In genomic region chr9:99397056-99397815, GRCm38 (mm10) we compare ENCODE assay signal across 19 mouse cellular contexts. TPM values are rescaled to one million over a fixed set of nuclear protein-coding genes. Genes with fewer than 3 reads are reported as not detected.
DNase-seq lines count a peak whose midpoint lies in the region; ATAC-seq and TF ChIP-seq lines count a peak whose summit lies in the region.
"Had no signal": no experiment of that assay in that cellular context is flagged by ENCODE, and none has a peak within 500 bp of the region (broad histone marks: within the 10 kb centered on the region; RNA-seq: fewer than 3 reads in every experiment).

No protein-coding gene starts in this region.

- no peaks in the 10 kb centered on the region for H3K9me3 ChIP-seq in liver, embryonic 11.5 days (ENCODE audit: control insufficient read depth, low read length)
- H3K9me3 ChIP-seq: embryonic facial prominence, embryonic 15.5 days; forebrain, embryonic 12.5 days; liver, embryonic 15.5 days; midbrain, embryonic 12.5 days had no signal

- no peak overlapping the region for H3K4me3 ChIP-seq in liver, adult 2 months (ENCODE audit: insufficient read depth, low read depth, low read length)
- H3K4me3 ChIP-seq in liver, embryonic 11.5 days (ENCODE audit: low read depth, low read length), result no peak overlapping the region
- H3K4me3 ChIP-seq: embryonic facial prominence, embryonic 15.5 days; forebrain, embryonic 12.5 days; liver, embryonic 15.5 days; midbrain, embryonic 12.5 days; myocyte had no signal

- no peak for ATAC-seq in liver, embryonic 11.5 days (replicated peaks; ENCODE audit: low FRiP score)
- ATAC-seq in erythroid progenitor cell, adult 5-6 weeks (replicated peaks; ENCODE audit: low FRiP score, poor library complexity, severe bottlenecking), result no peak
- ATAC-seq: Patski had no signal

- no peaks in the 10 kb centered on the region for H3K36me3 ChIP-seq in liver, adult 2 months (ENCODE audit: control insufficient read depth, insufficient read depth, low read length)
- no peaks in the 10 kb centered on the region for H3K36me3 ChIP-seq in liver, embryonic 11.5 days (ENCODE audit: control insufficient read depth, insufficient read depth, low read length)
- H3K36me3 ChIP-seq: liver, embryonic 15.5 days had no signal

- no peak for TF ChIP-seq POLR2A in liver, adult 2 months (IDR thresholded peaks at IDR 0.05; ENCODE audit: extremely low read depth, insufficient read depth, low read length)

- peak; percentile 73 for DNase-seq in gastrocnemius, adult 18-20 months (ENCODE audit: low spot score)
- no peak for DNase-seq in gastrocnemius, postnatal 4 days (ENCODE audit: low spot score in 2 of 2)
- peak; percentile 36 for DNase-seq in liver, adult 2 months (ENCODE audit: extremely low read depth, low read depth, low spot score)
- no peak for DNase-seq in liver, embryonic 11.5 days (ENCODE audit: low spot score)
- DNase-seq in cerebellum, postnatal 36 days, result peak; percentile 37 to 50
- DNase-seq in layer of hippocampus, postnatal 10 days (ENCODE audit: low spot score in 2 of 2), result no peak
- no peak for DNase-seq in urinary bladder, postnatal 4 days (ENCODE audit: low spot score in 2 of 2)
- DNase-seq: kidney, adult 9 months; kidney, postnatal 4 days; thymus, postnatal 36 days had no signal

- no peaks in the 10 kb centered on the region for H3K79me2 ChIP-seq in liver, adult 2 months (ENCODE audit: control insufficient read depth, insufficient read depth, low read length)

- no peaks in the 10 kb centered on the region for H3K27me3 ChIP-seq in liver, adult 2 months (ENCODE audit: control insufficient read depth, insufficient read depth, low read length)
- H3K27me3 ChIP-seq in liver, embryonic 11.5 days (replicated peaks; ENCODE audit: control insufficient read depth, insufficient read depth, low read length), result no peaks in the 10 kb centered on the region
- H3K27me3 ChIP-seq: embryonic facial prominence, embryonic 15.5 days; forebrain, embryonic 12.5 days; liver, embryonic 15.5 days; midbrain, embryonic 12.5 days; Patski had no signal

- H3K9ac ChIP-seq in liver, adult 2 months (ENCODE audit: low read depth, low read length), result no peak overlapping the region
- H3K9ac ChIP-seq in liver, embryonic 11.5 days (ENCODE audit: low read depth, low read length), result no peak overlapping the region
- H3K9ac ChIP-seq: embryonic facial prominence, embryonic 15.5 days; forebrain, embryonic 12.5 days; liver, embryonic 15.5 days; midbrain, embryonic 12.5 days had no signal

- 83% methylated on average over 13 of the region's 13 CpGs for WGBS in liver, adult 2 months
- WGBS in liver, embryonic 11.5 days, result 79% methylated on average over 13 of the region's 13 CpGs

- TF ChIP-seq CTCF in liver, adult 2 months (IDR thresholded peaks at IDR 0.05; ENCODE audit: low read depth, low read length), result no peak

- H3K4me2 ChIP-seq in liver, embryonic 11.5 days, result no peak overlapping the region
- H3K4me2 ChIP-seq: embryonic facial prominence, embryonic 15.5 days; forebrain, embryonic 12.5 days; liver, embryonic 15.5 days; midbrain, embryonic 12.5 days had no signal

- no peaks in the 10 kb centered on the region for H3K4me1 ChIP-seq in liver, adult 2 months (ENCODE audit: control insufficient read depth, insufficient read depth, low read length)
- H3K4me1 ChIP-seq in liver, embryonic 11.5 days (replicated peaks; ENCODE audit: control insufficient read depth, insufficient read depth, low read length), result no peaks in the 10 kb centered on the region; the same call in 1 of the 2 replicates
- H3K4me1 ChIP-seq: forebrain, embryonic 12.5 days; liver, embryonic 15.5 days; midbrain, embryonic 12.5 days had no signal

- no peak overlapping the region for H3K27ac ChIP-seq in liver, adult 2 months (replicated peaks; ENCODE audit: insufficient read depth, low read depth, low read length)
- no peak overlapping the region for H3K27ac ChIP-seq in liver, embryonic 11.5 days (ENCODE audit: low read depth, low read length)
- H3K27ac ChIP-seq: embryonic facial prominence, embryonic 15.5 days; forebrain, embryonic 12.5 days; liver, embryonic 15.5 days; midbrain, embryonic 12.5 days had no signal

RNA-seq across cellular contexts. Expression of gene Esyt3, which starts 38.9 kb away (rescaled TPM):
- total RNA-seq in gastrocnemius, adult 18-20 months (2021), result not detected
- total RNA-seq in gastrocnemius, postnatal 4 days (2021), result under 1 TPM; 0.29 to 0.37 TPM
- total RNA-seq in liver, adult 2 months (2014; rRNA removed), result under 0.01 TPM in 1 of 2 replicates, not detected in the other
- polyA plus RNA-seq in liver, adult 2 months (2012; rRNA removed), result 0.06 and 0.11 TPM in 2 replicates
- polyA plus RNA-seq in liver, embryonic 11.5 days (2014; fragmentation: Nextera tagmentation; extraction: Ambion mirVana), result 0.08 and 0.10 TPM in 2 replicates
- not detected in 2 replicates for total RNA-seq in erythroid progenitor cell, adult 5-6 weeks (2015; ENCODE audit: low replicate concordance)
- not detected in 2 replicates for total RNA-seq in erythroid progenitor cell, adult 5-6 weeks (2017; ENCODE audit: low replicate concordance)
- 1 to 10 TPM; 1.8 TPM for total RNA-seq in layer of hippocampus, postnatal 10 days (2021)

RNA-seq across cellular contexts. Expression of gene Mras, which starts 39.9 kb away (rescaled TPM):
- total RNA-seq in gastrocnemius, adult 18-20 months (2021), result 1 to 10 TPM; 6.4 to 7.8 TPM
- total RNA-seq in gastrocnemius, postnatal 4 days (2021), result 10 to 100 TPM; 12.9 to 13.2 TPM
- total RNA-seq in liver, adult 2 months (2014; rRNA removed), result 1.3 and 2.9 TPM in 2 replicates
- 3.5 and 4.1 TPM in 2 replicates for polyA plus RNA-seq in liver, adult 2 months (2012; rRNA removed)
- 4.8 and 5.5 TPM in 2 replicates for polyA plus RNA-seq in liver, embryonic 11.5 days (2014; fragmentation: Nextera tagmentation; extraction: Ambion mirVana)
- 14.3 TPM in 1 of 2 replicates, not detected in the other for total RNA-seq in erythroid progenitor cell, adult 5-6 weeks (2015; ENCODE audit: low replicate concordance)
- total RNA-seq in erythroid progenitor cell, adult 5-6 weeks (2017; ENCODE audit: low replicate concordance), result 0.08 and 0.13 TPM in 2 replicates
- total RNA-seq in layer of hippocampus, postnatal 10 days (2021), result 10 to 100 TPM; 77.8 to 96.3 TPM

RNA-seq across cellular contexts. Expression of gene Nme9, which starts 54.0 kb away (rescaled TPM):
- total RNA-seq in gastrocnemius, adult 18-20 months (2021), result not detected
- not detected for total RNA-seq in gastrocnemius, postnatal 4 days (2021)
- not detected in 2 replicates for total RNA-seq in liver, adult 2 months (2014; rRNA removed)
- polyA plus RNA-seq in liver, adult 2 months (2012; rRNA removed), result not detected in 2 replicates
- polyA plus RNA-seq in liver, embryonic 11.5 days (2014; fragmentation: Nextera tagmentation; extraction: Ambion mirVana), result not detected in 2 replicates
- total RNA-seq in erythroid progenitor cell, adult 5-6 weeks (2015; ENCODE audit: low replicate concordance), result not detected in 2 replicates
- 1.2 TPM in 1 of 2 replicates, not detected in the other for total RNA-seq in erythroid progenitor cell, adult 5-6 weeks (2017; ENCODE audit: low replicate concordance)
- total RNA-seq in layer of hippocampus, postnatal 10 days (2021), result under 1 TPM; 0.65 to 0.89 TPM
- total RNA-seq: neutrophil, adult 5-6 weeks had no signal
- polyA plus RNA-seq: limb, embryonic 11.5 days; liver, embryonic 15.5 days; midbrain, embryonic 12.5 days; myocyte; Patski had no signal

Comparison
In these comparisons a context has a peak if more than half of its experiments do, and no peak if none do; other contexts are left out.
1. DNase-seq: peak in gastrocnemius, adult 18-20 months (single experiment), liver, adult 2 months (single experiment) and cerebellum, postnatal 36 days (2 of 2); none in gastrocnemius, postnatal 4 days (0 of 2), liver, embryonic 11.5 days (single experiment), layer of hippocampus, postnatal 10 days (0 of 2) and urinary bladder, postnatal 4 days (0 of 2).
2. RNA of gene Mras, which starts 39.9 kb away (total RNA-seq): 77.8 to 96.3 TPM in layer of hippocampus, postnatal 10 days; 0.08 to 14.3 TPM in erythroid progenitor cell, adult 5-6 weeks, 12.9 to 13.2 TPM in gastrocnemius, postnatal 4 days, 6.4 to 7.8 TPM in gastrocnemius, adult 18-20 months and 1.3 to 2.9 TPM in liver, adult 2 months; every median in the first group is over 4 times any median in the second.